Mouse (Mus musculus): ENCODE data around the gene Brms1.
"Not testable (repeated sequence)": the region's sequence is repeated elsewhere in the genome, so short reads cannot be mapped to it uniquely, and the experiment has no call there.

Gene Brms1

DNA sequence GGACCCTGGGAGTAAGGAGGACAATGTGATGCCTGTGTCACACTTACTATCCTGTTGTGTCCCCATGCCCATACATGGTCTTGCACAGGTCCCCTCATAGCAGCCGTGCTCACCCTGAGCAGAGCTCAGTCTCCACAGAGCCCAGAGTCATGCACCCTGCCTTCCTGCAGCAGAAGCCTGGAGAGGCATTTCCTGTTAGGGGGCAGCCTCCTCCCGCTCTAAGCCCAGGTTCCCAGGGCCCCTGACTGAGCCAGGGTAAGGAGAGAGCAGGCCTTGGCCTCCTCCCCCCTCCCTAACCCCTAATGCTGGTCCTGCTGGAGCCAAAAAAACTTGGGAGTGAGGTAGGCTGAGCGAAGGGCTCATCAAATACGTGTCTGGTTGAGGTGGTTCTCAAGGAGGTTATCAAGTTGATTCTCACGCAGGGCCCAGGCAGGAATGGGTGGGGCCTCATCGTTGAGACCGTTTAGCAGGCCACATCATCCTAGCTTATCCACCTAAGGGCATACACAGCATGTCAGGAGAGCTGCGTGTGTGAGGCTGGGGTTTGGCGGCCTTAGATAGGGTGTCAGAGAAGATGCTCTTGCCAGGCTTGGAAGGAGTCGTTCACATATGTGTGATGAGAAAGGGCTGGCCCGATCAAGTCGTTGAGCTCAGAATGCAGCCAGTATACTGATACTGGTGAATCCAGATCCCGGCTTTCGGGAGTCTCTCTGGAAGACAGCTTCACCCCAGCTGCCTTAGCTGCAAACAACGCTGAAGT lies 26.1 kb downstream of the Brms1 start:
- DNase-seq: no peak

GRCm38 (mm10) chr19:5067867-5068569 lies 26.9 kb downstream of the Brms1 start, which contains the start of gene Cd248:
Gene Cd248, plus strand, starts transcription at chr19:5068078.
- no peak for DNase-seq

DNA sequence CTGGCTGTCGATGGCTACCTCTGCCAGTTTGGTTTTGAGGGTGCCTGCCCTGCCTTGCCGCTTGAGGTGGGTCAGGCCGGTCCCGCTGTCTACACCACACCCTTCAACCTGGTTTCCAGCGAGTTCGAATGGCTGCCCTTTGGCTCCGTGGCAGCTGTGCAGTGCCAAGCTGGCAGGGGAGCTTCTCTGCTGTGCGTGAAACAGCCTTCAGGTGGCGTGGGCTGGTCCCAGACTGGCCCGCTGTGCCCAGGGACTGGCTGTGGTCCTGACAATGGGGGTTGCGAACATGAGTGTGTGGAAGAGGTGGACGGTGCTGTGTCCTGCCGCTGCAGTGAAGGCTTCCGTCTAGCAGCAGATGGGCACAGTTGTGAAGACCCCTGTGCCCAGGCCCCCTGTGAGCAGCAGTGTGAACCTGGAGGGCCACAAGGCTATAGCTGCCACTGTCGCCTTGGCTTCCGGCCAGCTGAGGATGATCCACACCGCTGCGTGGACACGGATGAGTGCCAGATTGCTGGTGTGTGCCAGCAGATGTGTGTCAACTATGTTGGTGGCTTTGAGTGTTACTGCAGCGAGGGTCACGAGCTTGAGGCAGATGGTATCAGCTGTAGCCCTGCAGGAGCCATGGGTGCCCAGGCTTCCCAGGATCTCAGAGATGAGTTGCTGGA lies 27.5 kb downstream of the Brms1 start:
- no peak for DNase-seq

DNA sequence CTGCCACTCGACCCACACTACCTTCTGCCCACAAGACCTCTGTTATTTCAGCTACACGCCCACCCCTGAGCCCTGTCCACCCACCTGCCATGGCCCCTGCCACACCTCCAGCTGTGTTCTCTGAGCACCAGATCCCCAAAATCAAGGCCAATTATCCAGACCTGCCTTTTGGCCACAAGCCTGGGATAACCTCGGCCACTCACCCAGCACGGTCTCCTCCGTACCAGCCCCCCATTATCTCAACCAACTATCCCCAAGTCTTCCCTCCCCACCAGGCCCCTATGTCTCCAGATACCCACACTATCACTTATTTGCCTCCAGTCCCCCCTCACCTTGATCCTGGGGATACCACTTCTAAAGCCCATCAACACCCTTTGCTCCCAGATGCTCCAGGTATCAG lies 28.3 kb downstream of the Brms1 start:
- no peak for DNase-seq

DNA sequence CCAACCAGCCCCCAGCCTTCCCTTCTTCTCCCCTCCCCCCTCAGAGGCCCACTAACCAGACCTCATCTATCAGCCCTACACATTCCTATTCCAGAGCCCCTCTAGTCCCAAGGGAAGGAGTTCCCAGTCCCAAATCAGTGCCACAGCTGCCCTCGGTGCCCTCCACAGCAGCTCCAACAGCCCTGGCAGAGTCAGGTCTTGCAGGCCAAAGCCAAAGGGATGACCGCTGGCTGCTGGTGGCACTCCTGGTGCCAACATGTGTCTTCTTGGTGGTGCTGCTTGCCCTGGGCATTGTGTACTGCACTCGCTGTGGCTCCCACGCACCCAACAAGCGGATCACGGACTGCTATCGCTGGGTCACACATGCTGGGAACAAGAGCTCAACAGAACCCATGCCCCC lies 28.8 kb downstream of the Brms1 start:
- DNase-seq: no peak

GRCm38 (mm10) chr19:5071077-5071476 lies 29.9 kb downstream of the Brms1 start:
- DNase-seq: no peak

DNA sequence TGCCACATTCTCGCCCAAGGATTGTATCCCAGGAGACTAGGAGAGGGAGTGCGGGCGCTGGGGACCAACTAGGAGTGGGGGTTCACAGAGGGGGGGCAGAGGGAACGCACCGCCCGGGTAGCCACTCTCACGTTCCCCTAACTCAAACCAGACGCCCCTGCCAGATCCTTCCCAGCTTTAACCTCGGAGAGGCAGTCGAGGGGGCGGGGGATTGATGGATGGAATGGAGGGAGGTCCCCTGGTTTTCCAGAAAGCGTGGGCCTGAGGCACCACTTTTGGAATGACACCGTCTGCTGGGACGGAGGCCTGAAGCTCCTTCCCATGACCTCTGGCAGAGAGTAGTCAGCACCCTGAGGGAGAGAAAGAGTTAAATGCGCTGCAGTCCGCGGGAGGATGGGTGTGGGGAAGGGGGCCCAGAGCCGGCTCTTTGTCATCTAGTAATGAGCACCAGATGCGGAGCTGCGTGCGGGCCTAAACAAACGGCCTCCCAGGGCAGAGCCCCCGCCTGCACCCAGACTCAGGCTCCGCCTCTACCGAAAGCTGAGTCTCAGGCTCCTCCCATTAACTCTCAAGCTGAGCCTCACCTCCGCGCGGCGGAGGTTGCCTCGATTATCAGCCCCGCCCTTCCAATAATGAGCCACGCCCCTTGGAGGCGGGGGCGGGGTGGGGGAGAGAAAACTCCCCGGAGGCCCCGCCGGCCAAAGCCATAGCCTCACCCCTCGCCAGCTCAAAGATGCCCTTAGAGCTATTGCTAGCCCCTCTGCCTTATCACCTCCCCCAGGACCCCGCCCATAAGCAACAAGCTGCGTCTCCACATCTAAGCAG lies 30.6 kb downstream of the Brms1 start:
- peak; percentile 54 to 68 for DNase-seq

- DNase-seq: no peak
Observed at GRCm38 (mm10) chr19:5072389-5073019, 31.4 kb downstream of the Brms1 start.

GRCm38 (mm10) chr19:5073028-5073427 lies 31.9 kb downstream of the Brms1 start:
- peak in 1 of 2 experiments; percentile 65 for DNase-seq

- DNase-seq: no peak
Observed at GRCm38 (mm10) chr19:5073518-5073917, 32.4 kb downstream of the Brms1 start.

DNA sequence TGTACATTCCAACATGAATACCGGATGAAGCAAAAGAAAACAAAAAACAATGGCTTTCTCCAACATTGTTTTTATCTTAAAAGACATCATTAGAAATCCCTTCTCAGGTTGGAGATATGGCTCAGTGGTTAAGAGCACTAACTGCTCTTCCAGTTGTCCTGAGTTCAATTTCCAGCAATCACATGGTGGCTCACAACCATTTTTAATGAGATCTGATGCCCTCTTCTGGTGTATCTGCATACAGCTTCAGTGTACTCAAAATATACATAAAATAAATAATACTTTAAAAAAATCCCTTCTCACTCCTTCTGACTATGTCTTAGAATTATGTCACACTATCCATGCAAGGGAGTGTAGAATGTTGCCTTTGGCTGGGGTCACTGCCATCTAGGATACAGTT lies 38.1 kb downstream of the Brms1 start:
- no peak for DNase-seq

DNA sequence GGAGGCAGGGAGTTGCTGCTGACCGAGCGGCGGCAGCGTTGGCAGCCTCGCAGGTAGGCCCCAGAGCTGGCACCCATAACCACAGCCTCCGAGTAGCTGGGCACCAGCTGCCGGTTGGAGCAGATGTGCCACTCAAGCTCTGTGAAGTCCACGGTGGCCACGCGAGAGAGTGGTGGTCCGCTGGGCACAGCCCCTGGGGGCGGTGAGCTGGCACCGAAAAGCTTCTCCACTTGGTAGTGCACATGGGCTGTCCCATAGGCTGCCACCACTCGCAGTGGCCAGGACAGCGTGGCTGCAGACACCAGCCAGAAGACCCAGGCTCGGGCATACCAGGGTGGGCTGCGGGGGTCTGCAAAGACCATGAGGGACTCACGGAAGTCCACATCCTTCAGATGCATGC lies 40.9 kb downstream of the Brms1 start:
- no peak for DNase-seq

DNA sequence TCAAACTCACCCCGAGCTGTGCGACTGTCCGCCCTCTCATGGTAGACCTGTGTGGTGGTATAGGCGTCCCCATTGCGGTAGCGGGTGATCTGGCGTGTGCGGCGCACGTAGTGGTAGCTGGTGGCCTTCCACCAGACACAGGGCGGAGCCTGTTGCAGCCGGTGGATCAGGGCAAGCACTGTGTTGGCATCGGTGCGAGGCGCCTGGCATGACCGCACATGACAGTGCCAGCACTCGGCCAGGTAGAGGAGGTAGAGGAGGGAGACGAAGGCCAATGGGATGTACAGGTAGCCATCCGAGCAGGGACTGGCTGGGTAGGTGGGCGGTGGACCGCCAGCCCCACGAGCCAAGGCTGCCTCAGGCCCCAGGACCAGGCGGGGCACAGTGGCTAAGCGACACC lies 41.4 kb downstream of the Brms1 start:
- no peak for DNase-seq

- DNase-seq: no peak
Observed at GRCm38 (mm10) chr19:5083961-5084833, 43.0 kb downstream of the Brms1 start.

- no peak for DNase-seq
Observed at GRCm38 (mm10) chr19:5084834-5085144, 43.6 kb downstream of the Brms1 start.

- no peak for DNase-seq
Observed at GRCm38 (mm10) chr19:5085145-5085863, 44.1 kb downstream of the Brms1 start, which contains the start of gene Tmem151a. Gene Tmem151a, minus strand, starts transcription at chr19:5085531.

DNA sequence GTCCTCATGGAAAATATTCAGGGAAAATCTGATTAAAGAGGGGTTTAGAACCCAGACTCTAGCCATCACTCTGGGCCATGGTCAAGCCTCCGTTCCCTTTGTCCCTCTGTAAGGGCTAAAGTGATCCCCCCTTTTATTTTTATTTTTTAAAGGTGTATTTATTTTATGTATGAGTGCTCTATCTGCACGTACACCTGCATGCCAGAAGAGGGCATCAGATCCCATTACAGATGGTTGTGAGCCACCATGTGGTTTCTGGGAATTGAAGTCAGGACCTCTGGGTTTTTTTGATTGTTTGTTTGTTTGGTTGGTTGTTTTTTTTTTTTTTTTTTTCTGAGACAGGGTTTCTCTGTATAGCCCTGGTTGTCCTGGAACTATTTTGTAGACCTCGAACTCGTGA lies 45.4 kb downstream of the Brms1 start:
- DNase-seq: not testable (repeated sequence)

GRCm38 (mm10) chr19:5087884-5088728 lies 47.0 kb downstream of the Brms1 start, which contains the start of gene Yif1a:
Gene Yif1a, plus strand, starts transcription at chr19:5088538.
- peak; percentile 80 to 85 for DNase-seq

DNA sequence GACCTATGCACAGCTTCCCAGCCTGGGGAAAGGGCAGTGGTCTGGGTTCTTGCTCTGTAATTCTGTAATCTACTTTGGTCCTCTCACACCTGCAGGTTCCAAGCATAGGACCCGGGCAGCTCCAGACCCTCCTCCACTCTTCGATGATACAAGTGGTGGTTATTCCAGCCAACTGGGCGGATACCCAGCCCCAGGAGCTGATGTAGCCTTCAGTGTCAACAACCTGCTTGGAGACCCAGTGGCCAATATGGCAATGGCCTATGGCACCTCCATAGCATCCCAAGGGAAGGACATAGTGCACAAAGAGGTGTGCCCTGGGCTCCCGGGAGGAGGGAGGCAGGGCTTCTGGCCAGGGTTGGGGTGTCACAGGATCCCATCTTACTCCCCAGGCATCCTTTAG lies 48.2 kb downstream of the Brms1 start:
- no peak for DNase-seq

DNA sequence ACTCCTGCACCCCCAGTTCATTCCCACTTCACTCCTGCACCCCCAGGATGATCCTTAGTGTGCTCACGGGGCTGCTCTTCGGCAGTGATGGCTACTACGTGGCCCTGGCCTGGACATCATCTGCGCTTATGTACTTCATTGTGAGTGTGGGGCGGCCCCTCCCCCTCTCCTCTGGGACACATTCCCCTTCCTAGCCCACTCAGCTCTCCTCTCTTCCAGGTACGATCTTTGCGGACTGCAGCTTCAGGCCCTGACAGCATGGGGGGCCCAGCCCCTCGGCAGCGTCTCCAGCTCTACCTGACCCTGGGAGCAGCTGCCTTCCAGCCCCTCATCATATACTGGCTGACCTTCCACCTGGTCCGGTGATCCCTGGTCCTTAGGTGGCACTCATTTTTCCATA lies 50.9 kb downstream of the Brms1 start:
- DNase-seq: no peak
